Mouse (Mus musculus) adrenal gland, postnatal 4 days (tissue): ENCODE data around the gene Lrrc8d. TPM values are rescaled to one million over a fixed set of nuclear protein-coding genes. Genes with fewer than 3 reads are reported as not detected.

Experiments used
- total RNA-seq, 2 experiments: library from RNA; stranded (reverse); gene quantifications; 2 replicates each; pipeline ENCODE4 v1.2.3; 2021

Gene Lrrc8d
- total RNA-seq, 2 experiments from 2014 or later = 83.9 to 89.6 TPM

Other genes with a start within 250 kb of the Lrrc8d start
- 10 to 100 TPM; 29.7 to 36.3 TPM for gene Lrrc8c, start 180.6 kb upstream of the Lrrc8d start, total RNA-seq
- gene Zfp326, start 176.6 kb downstream of the Lrrc8d start, total RNA-seq = 10 to 100 TPM; 47.2 to 51.6 TPM